Mouse (Mus musculus) limb, embryonic 10.5 days (tissue): ENCODE data around the gene Obp1b. TPM values are rescaled to one million over a fixed set of nuclear protein-coding genes. Genes with fewer than 3 reads are reported as not detected.
"Not testable (repeated sequence)": the region's sequence is repeated elsewhere in the genome, so short reads cannot be mapped to it uniquely, and the experiment has no call there.

Experiments used
- DNase-seq: peaks from one replicate; pipeline ENCODE4 v3.0.0-alpha.2; 2017; ENCODE audit warnings: low spot score
- H3K27ac ChIP-seq: fragments of 300-500 bp; sonication (generic); 2 replicates; pipeline ENCODE4 v1.5.1; 2016; ENCODE audit warnings: mild to moderate bottlenecking
- H3K27me3 ChIP-seq: fragments of 300-500 bp; sonication (generic); 2 replicates; pipeline ENCODE4 v1.6.1; 2016; ENCODE audit warnings: low read depth, mild to moderate bottlenecking; ENCODE audit not compliant: poor library complexity, severe bottlenecking
- H3K36me3 ChIP-seq: fragments of 300-500 bp; sonication (generic); 2 replicates; pipeline ENCODE4 v1.6.1; 2016; ENCODE audit warnings: mild to moderate bottlenecking, moderate library complexity
- H3K4me1 ChIP-seq: fragments of 300-500 bp; sonication (generic); 2 replicates; pipeline ENCODE4 v1.6.1; 2016
- H3K4me3 ChIP-seq: fragments of 300-500 bp; sonication (generic); 2 replicates; pipeline ENCODE4 v1.5.1; 2016; ENCODE audit warnings: mild to moderate bottlenecking, moderate library complexity
- H3K9me3 ChIP-seq: fragments of 300-500 bp; sonication (generic); replicated peaks from 2 replicates; pipeline ENCODE4 v1.6.1; 2016; ENCODE audit warnings: mild to moderate bottlenecking
- WGBS: fragments of 180-500 bp; shearing (Covaris S2); methylation state at CpG from one replicate; pipeline ENCODE4 v1.1.7; 2016; 5-methylcytosine and 5-hydroxymethylcytosine counted together
- polyA plus RNA-seq: library from polyadenylated mRNA; unstranded; fragments of >200 nt; fragmentation: Nextera tagmentation; extraction: Ambion mirVana; gene quantifications from 2 replicates; pipeline ENCODE4 v1.2.1, GENCODE M21; 2016

Gene Obp1b
- polyA plus RNA-seq: not detected in 2 replicates

GRCm38 (mm10) chrX:78186477-78186876 is at the start of gene Obp1b:
TSS of gene Obp1b (plus strand) at chrX:78186777.
- H3K27me3 ChIP-seq, H3K9me3 ChIP-seq, H3K4me1 ChIP-seq, DNase-seq, H3K36me3 ChIP-seq, H3K27ac ChIP-seq, H3K4me3 ChIP-seq: not testable (repeated sequence)
- WGBS: no CpG with 5 or more reads among the region's 3 CpGs

- not testable (repeated sequence) for H3K4me3 ChIP-seq, H3K27me3 ChIP-seq, H3K36me3 ChIP-seq, DNase-seq, H3K9me3 ChIP-seq, H3K27ac ChIP-seq, H3K4me1 ChIP-seq
- WGBS: 76% methylated on average over 1 of the region's 1 CpGs
Observed at GRCm38 (mm10) chrX:78202220-78202619, 15.6 kb downstream of the Obp1b start.

DNA sequence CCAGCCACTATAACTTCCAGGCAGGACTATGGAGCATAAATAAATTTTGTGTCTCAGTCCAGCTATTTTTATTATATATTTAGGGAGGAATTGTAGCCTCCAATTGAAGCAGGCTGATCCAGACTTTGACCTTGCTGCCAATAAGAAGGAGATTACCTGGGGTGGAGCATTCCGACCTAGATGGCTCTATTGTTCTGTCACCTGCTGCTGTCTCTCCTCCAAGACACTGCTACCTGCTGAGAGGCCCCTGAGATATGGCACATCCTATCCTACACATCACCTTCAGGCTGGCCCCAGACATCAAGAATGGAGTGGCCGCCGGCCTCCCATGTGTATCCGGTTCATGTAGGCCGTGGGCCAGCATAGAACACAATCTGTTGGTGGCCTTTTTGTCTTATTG is 16.3 kb downstream of the Obp1b start:
- DNase-seq: no peak
- no peaks in the 10 kb centered on the region for H3K36me3 ChIP-seq
- 100% methylated on average over 5 of the region's 5 CpGs for WGBS
- H3K27me3 ChIP-seq: no peaks in the 10 kb centered on the region
- no peak overlapping the region for H3K4me3 ChIP-seq
- H3K9me3 ChIP-seq: no peaks in the 10 kb centered on the region
- H3K27ac ChIP-seq: no peak overlapping the region
- H3K4me1 ChIP-seq: no peaks in the 10 kb centered on the region

Other genes starting within 250 kb of the Obp1b start
- not detected in 2 replicates for gene Obp1a, start 95.4 kb upstream of the Obp1b start, polyA plus RNA-seq
- gene Gm5938, start 61.3 kb upstream of the Obp1b start, polyA plus RNA-seq: not detected in 2 replicates
- not detected in 2 replicates for gene Gm14743, start 59.1 kb downstream of the Obp1b start, polyA plus RNA-seq
- gene 4930480E11Rik, start 182.9 kb downstream of the Obp1b start, polyA plus RNA-seq: not detected in 2 replicates